Mouse (Mus musculus) spleen, embryonic (tissue): ENCODE measurements at regions not wholly inside any gene's neighbourhood (a gene's known extent, or its start where the extent isn't known, plus 50 kb on each side); places are given as distances from the start of the nearest gene placed in this dataset.

Experiments
- CTCF ChIA-PET: fragments of 350-600 bp; sonication (Branson Sonifier 250); formaldehyde crosslinking; loops from one replicate; lab custom pipeline; 2022; lab: Charles Lee

GRCm38 (mm10) chr2:173334856-173335595 lies 58.7 kb upstream of the Pmepa1 start:
- CTCF ChIA-PET = interaction anchor here (1.0 kb wide), 1 partner anchor 19 kb away, joined by 3 read pairs; no protein-coding TSS in a partner anchor

- CTCF ChIA-PET = interaction anchor here (1.0 kb wide), 1 partner anchor 20 kb away, joined by 3 read pairs; no protein-coding TSS in a partner anchor
Observed at GRCm38 (mm10) chr2:173335859-173336258, 59.5 kb upstream of the Pmepa1 start.

DNA sequence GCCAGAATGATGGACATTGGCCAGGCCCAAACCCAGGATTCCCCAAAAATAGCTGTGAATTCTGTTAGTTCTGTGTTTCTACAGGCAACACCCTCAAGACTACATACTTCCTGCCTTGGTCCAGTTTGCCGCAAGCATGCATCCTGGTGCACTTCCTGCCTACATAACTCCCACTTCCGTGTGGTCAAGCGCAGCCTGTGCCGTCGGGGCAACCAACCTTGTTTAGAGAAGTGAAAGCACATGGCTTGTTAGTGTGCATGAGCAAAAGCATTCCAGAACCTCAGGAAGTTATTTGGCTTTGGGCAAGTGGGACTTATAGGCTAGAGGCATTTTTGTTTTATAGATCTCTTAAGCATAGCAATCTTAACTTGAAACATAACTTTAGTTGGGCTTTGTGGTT lies 61.3 kb upstream of the Pmepa1 start:
- CTCF ChIA-PET = interaction anchor here (0.7 kb wide), 1 partner anchor 22 kb away, joined by 7 read pairs; no protein-coding TSS in a partner anchor

GRCm38 (mm10) chr2:173338671-173339070 lies 62.3 kb upstream of the Pmepa1 start:
- CTCF ChIA-PET = no interaction called here

DNA sequence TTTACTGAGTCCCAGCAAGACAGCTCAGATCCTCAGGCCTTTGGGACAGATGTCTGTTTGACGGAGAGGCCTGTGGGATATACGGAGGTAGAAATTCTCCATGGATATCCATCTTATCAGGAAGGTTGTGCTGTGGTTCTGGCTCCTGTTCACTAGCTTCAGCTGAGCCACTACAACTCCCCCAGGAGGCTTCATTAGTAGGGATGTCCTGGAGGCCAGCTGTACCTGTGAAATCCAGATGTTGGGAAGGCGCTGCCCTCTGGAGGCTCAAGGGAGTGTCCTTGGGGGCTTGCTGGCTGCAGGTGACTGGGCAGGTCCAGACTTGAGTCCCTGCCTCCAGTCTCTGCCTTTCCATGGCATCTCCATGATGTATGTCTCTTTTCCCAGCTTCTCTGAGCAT lies 62.9 kb upstream of the Pmepa1 start:
- CTCF ChIA-PET = no interaction called here

DNA sequence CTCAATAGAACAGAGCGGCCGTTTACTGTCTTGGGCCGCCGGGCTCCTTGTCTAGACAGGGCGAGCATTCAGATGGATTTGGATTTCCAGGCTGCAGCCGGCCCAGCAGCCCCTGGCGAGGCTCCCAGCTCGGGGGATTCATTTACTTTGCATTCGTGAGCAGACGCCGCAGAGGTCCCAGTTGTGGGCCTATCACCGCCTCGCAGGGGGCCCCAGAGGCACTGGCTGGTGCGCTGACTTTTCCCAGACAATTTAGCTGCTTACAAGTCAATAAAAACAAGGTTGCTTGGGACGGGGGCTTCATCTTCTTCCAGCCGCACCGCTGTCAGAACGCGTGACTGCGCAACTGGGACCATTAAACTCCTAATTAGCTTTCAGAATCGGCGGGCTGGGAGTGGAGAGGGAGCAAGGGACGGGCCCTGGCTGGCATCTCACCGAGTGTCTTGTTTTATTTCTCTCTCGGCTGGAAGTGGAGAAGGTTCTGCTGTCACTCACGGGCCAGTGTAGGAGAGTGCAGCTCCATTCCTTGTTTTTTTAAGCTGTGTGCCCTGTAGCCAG lies 63.8 kb upstream of the Pmepa1 start:
- CTCF ChIA-PET = interaction anchor here (0.7 kb wide), 1 partner anchor 130 kb away, joined by 9 read pairs; no protein-coding TSS in a partner anchor

DNA sequence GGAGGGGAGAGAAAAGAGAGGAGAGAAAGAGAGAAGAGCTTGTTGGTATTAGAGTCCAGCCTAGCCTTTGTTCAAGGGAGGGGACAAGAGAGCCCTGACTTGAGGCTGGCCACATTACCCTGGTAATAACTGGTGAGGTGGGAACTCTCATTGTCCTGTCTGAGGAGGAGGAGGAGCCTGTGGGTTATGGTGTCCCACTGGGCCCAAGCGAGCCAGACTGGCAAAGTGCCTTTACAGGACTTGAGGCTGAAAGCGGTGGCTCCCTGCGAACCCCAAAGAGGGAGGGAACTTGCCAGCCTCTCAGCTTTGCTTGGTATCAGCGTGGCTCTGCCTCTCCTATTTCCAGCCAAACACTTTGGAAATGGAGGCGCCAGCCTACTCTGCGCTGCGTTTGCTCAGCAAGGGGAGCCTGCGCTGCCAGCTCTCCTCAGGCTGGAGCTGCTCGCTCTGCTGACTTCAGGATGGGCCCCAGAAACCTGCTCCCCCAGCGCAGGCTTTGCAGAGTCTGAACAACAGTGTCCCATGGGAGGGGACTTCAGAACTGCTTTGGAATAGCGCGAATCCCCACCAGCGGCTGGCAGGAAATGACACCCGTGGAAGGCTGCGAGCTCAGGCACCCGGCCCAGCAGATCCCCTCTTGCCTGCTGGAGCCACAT lies 66.4 kb upstream of the Pmepa1 start:
- CTCF ChIA-PET = no interaction called here

- CTCF ChIA-PET = no interaction called here
Observed at GRCm38 (mm10) chr2:173343665-173344064, 67.3 kb upstream of the Pmepa1 start.

DNA sequence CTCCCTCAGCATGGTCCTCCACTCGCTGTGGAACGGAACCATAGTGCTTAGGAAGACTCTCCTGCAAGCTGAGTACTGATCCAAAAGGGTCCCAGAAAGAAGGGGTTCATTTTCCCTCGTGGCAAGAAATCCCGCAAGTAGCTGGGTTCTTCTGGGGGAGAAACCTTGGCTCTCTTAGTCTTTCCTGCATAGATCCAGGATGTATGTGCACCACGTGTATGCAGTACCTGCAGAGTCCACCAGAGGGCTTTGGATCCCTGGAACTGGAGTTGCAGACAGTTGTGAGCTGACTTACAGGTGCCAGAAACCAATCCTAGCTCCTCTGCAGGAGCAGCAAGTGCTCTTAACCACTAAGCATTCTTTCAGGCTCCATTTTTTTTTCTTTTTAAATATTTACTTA lies 67.9 kb upstream of the Pmepa1 start:
- CTCF ChIA-PET = interaction anchor here (0.9 kb wide), 1 partner anchor 125 kb away, joined by 3 read pairs; no protein-coding TSS in a partner anchor

DNA sequence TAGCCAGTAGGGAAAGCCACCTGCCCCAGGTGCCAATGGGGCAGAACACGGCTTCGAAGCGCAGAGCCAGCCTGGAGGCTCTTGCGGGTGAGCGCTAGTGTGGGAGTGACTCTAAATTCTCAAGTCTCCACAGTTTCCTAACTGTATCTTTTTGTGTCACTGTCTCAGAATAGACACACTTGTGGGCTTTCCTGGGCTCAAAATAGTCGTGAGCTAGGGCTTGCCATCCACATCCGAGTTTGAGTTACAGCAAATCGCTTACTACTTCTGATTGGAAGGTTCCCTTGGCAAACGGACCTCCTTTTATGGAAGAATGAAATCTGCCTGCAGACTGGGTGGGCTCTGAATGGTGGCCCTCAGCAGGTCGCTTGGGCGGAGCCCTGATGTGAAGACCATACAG lies 71.0 kb upstream of the Pmepa1 start:
- CTCF ChIA-PET = no interaction called here

DNA sequence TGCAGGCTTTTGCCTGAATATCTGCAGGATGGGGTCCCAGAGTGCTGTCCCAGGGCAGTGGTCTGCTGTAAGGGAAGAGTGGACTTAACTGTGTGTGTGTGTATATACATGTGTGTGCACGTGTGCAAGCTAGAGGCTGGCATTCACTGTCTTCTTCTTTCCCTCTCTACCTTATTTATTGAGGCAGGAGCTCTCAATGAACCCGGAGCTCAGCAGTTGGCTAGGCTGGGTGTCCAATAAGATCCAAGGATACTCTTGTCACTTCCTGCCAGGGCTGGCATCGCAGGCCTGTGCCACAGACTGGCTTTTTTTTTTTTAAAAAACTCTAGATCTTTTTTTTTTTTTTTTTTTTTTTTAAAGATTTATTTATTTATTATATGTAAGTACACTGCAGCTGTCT lies 72.4 kb upstream of the Pmepa1 start:
- CTCF ChIA-PET = interaction anchor here (0.7 kb wide), 1 partner anchor 10 kb away, joined by 3 read pairs; no protein-coding TSS in a partner anchor

DNA sequence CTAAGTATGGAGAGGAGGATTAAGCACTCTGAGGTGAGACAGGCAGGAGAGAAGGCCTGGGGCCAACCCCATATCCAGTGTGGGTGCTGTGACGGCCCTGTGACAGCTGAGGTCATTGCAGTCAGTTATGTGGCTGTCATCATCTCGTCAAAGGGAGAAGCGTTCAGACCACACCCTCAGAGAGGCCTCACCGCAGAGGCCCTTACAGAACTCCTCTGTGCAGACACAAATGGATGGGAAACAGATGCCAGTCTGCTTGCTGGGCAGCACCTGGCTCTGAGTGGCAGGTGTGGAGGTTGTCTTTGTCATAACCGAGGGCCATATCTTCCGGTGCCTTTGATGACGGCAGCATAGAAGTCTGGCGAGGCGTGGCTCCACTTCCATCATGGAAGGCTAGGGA lies 73.2 kb upstream of the Pmepa1 start:
- CTCF ChIA-PET = no interaction called here

GRCm38 (mm10) chr2:173349910-173350309 lies 73.6 kb upstream of the Pmepa1 start:
- CTCF ChIA-PET = no interaction called here

- CTCF ChIA-PET = no interaction called here
Observed at GRCm38 (mm10) chr2:173350405-173350804, 74.1 kb upstream of the Pmepa1 start.

GRCm38 (mm10) chr2:173350831-173351230 lies 74.5 kb upstream of the Pmepa1 start:
- CTCF ChIA-PET = no interaction called here

DNA sequence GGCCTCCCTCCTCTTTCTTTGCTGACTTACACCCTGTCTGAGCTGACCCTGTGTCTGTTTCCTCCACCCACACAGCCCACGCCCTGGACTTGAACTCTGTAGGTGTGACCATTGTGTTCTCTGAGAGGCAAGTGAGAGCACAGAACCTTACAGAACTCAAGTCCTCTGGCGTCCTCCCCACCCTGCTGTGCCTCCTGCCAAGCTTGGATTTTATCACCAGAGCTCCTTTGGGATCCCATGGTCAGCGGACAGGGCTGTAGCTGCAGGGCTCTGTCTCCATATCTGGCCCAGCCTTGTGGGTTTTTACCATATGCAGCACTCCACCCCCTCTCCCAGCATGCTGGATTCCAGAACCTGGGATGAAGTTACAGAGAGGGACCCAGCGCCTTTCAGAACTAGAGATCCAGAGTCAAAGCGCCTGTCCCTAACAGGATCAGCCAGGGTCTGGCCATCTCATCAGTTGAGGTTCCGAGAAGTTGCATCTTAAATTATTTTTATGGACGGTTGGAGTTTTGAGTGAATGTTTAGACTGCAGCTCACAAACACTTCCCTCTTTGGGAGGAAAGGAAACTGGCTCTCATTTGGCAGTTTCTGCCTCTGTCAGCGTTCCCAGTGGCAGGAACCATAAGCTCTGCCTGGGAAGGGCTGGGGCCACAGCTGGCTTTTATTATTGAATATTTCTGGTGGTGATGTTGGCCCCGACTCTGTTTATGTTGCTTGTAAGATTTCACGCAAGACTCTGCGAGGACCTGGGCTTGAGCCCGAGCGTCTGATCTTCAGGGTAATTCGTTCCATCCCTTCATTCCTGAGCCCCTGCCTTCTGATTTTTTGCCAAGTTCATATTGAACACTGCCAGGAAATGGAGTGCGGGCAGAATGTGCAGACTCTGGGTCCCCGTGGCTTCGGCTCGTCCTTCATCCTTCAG lies 75.8 kb upstream of the Pmepa1 start:
- CTCF ChIA-PET = no interaction called here

GRCm38 (mm10) chr2:173352756-173353139 lies 76.4 kb upstream of the Pmepa1 start:
- CTCF ChIA-PET = no interaction called here

DNA sequence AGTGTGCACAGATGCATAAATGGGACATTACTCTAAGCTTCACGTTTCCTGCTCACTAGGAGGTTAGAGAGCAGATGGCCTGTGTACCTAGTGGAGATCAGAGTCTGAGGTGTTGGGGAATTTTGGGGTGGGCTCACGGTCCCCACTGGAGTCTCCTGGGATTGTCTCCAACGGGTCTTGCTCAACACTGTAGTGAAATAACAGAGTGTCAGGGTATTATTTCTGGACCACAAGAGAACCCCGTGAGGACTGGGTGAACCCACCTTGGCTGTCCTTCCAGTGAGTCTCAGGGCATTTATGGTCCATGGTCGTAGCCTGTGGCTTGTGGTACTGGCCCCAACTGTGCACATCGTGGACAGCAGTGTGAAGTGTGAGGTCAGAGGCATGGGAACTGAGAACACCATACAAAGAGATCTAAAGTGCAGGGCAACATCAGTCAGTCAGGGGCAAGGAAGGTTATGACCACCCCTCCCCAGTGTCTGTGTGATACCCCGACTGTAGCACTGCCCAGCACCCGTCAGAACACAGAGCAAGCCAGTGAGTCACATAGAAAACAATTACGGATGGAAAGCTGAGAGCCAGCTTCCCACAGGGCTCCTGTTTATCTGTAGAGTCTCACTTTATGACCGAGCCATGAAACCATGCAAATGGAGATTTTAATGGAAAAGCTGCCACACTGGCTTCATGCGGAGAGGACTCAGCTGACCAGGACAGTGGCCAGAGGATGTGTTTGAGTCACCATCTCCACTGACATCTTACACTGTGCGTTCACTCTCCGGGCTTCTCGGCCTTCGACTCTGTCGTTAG lies 77.3 kb upstream of the Pmepa1 start:
- CTCF ChIA-PET = no interaction called here

- CTCF ChIA-PET = interaction anchor here (0.5 kb wide), 1 partner anchor 1052 kb away, joined by 5 read pairs; no protein-coding TSS in a partner anchor
Observed at GRCm38 (mm10) chr2:173356786-173357185, 80.5 kb upstream of the Pmepa1 start.

- CTCF ChIA-PET = no interaction called here
Observed at GRCm38 (mm10) chr2:173365441-173366166, 89.3 kb upstream of the Pmepa1 start.
